Mouse (Mus musculus) mature B cell (primary cell): ENCODE measurements around the gene Ednrb.
"Not testable (repeated sequence)": the region's sequence is repeated elsewhere in the genome, so short reads cannot be mapped to it uniquely, and the experiment has no call there.

Experiments
- in situ Hi-C: fragments of 300-500 bp; cut with MboI; formaldehyde crosslinking; loops from 2 replicates; pipeline ENCODE4 v1.14.3; 2019

The Ednrb gene

DNA sequence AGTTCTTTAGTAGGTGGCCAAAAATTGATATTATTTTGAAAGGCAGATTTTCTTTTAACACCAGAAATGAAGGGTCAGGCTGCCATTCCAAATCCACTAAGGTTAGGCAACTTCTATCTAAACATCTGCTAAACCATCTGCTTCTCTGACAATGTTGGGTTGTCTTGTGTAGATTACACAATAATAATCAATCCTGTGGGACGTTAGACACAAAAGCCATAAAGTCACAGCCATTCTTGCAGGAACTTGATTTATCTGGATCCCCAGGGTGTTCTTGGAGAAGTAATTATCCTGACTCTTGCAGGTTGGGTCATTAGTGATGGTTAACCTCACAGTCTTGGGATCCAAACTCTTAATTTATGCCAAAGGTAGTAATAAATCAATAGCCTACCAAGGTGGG is 21.6 kb downstream of the Ednrb start:
- in situ Hi-C loops: no loop called here

DNA sequence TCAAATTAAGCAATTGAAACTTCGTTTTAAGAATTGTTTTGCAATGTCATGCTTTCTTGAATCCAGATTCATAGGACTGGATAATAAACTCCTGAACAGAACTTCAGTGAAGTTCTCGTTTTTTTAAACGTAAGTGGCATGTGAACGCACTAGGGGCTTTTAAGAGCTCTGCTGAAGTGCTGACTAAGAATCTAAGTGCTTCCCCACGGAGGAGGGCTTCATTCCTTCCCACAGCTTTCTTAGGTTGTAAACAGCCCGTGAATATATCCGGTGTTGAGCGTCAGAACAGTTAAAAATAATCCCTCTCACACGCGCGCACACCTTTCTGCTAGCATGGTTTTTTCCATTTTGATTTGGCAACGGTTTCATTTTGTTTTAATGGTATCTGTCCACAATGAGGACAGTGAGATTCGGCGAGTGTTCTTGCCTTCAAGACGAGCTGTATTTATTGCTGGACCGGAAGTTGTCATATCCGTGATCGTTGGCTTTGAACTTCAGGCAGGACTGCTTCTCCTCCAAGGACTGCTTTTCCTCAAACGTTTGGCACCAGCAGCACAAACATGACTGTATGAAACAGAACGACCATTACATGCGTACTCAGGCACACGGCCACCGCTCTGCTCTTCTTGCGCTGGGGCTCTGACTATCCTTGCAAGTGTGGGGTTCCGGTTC is 27.4 kb downstream of the Ednrb start:
- in situ Hi-C loops: no loop called here

DNA sequence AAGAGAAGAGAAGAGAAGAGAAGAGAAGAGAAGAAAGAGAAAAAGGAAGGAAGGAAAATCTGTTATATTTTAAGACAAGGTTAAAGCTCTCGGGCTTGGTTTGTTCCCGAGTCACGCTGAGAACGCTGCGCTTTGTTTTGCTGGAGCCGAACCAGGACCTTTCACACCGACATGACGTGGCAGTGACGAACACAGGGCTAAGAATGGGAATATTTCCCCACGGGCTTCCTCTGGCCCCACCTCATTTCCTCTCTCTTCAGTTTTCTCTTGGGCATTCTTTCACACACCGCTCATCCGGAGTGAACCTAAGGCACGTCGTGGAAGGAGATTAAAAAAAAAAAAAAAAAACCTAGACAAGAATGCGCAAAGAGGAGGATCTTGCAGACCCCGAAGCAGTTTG is 28.7 kb downstream of the Ednrb start:
- in situ Hi-C loops: no loop called here

DNA sequence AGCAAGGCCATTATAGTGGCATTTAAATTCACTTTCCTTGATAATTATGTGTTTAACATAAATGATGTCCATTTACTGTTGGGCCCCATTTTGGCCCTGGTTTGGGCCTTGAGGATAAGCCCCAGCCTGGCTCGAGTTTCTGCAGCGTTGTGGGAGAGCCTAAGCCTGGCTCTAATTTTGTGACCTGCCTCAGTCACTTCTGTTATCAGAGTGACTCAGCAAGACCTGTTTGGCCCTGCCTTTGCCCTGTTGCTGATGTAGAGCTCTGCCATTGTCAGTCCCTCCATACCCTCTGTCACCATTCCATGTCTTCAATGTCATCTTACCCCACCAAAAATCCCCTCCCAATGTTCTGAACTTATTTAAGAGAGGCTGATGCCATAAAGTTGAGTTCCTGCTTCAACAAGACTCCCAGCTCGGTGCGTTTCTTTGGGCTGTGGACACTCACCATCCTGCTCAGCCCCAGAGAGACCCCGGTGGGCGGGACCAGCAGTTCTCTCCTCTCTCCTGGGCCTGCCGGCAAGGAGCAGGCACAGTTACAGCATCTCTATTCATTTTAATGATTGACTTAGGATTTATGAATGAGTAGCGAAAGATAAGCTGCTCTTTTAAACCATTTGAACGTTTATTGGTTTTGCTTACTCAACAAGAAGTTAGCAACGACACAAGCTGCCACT is 30.0 kb downstream of the Ednrb start:
- in situ Hi-C loops: no loop called here

DNA sequence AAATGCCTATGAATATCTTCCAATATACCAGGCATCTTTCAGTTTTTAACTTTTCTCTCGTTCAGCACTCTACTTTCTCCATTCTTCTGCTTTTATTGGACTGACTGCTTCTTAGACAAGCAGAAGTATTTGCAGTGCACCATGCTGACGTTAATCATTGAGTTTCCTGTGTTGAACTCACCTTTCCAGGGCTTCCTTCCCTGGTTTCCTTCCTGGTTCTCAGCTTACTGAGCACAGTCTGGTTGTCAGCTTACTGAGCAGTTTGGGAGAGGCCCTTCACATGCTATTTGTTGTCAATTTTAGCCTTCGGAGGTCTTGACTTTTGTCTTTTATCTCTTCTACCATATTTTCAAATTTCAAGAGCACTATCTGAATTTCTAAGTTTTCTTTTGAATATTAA is 31.0 kb downstream of the Ednrb start:
- in situ Hi-C loops: no loop called here

GRCm38 (mm10) chr14:103811291-103811690 is 32.9 kb downstream of the Ednrb start:
- in situ Hi-C loops: no loop called here

GRCm38 (mm10) chr14:103803907-103804659 is 40.1 kb downstream of the Ednrb start:
- in situ Hi-C loops: no loop called here

DNA sequence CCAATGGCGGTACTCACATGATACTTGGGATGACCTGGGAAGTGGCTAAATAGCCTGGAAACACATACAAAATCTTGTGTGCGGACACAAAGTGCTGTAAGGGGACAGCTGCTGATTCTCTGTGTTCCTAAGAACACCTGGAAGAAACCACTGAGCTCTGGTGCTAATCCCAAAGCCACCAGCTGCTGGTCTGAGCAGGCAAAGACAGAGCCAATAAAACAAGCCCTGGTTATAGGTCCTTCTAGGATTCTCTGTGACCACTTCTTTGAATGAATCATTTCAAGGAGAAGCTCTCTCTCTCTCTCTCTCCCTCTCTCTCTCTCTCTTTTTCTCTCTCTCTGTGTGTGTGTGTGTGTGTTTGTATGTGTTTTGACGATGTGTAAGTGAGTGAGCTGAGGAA is 47.1 kb downstream of the Ednrb start:
- in situ Hi-C loops: no loop called here

- in situ Hi-C loops: no loop called here
Observed at GRCm38 (mm10) chr14:103795591-103795990, 48.6 kb downstream of the Ednrb start.

GRCm38 (mm10) chr14:103793409-103793808 is 50.8 kb downstream of the Ednrb start:
- in situ Hi-C loops: no loop called here

GRCm38 (mm10) chr14:103792726-103793125 is 51.5 kb downstream of the Ednrb start:
- in situ Hi-C loops: no loop called here

GRCm38 (mm10) chr14:103787547-103787946 is 56.7 kb downstream of the Ednrb start:
- in situ Hi-C loops: no loop called here

GRCm38 (mm10) chr14:103785096-103785965 is 58.9 kb downstream of the Ednrb start:
- in situ Hi-C loops: no loop called here

DNA sequence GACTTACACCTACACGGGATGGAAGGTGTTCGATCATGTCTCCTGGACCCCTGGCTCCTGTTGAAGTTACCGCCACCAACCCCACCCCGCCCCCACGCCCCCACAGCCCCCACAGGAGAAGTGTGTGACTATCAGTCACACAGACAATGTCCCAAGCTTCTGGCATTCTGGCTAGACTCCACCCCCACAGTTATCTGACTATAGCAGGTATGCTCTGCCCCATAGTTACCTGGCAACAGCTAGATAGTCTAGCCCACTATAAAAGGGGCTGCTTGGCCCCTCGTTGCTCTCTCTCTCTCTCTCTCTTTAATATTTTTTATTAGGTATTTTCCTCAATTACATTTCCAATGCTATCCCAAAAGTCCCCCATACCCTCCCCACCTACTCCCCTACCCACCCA is 63.9 kb downstream of the Ednrb start:
- in situ Hi-C loops: not testable (repeated sequence)

GRCm38 (mm10) chr14:103779276-103779675 is 64.9 kb downstream of the Ednrb start:
- in situ Hi-C loops: no loop called here

- in situ Hi-C loops: no loop called here
Observed at GRCm38 (mm10) chr14:103778533-103779151, 65.6 kb downstream of the Ednrb start.

GRCm38 (mm10) chr14:103778009-103778431 is 66.2 kb downstream of the Ednrb start:
- in situ Hi-C loops: no loop called here

GRCm38 (mm10) chr14:103777386-103777785 is 66.8 kb downstream of the Ednrb start:
- in situ Hi-C loops: no loop called here

- in situ Hi-C loops: no loop called here
Observed at GRCm38 (mm10) chr14:103769319-103770245, 74.6 kb downstream of the Ednrb start.

DNA sequence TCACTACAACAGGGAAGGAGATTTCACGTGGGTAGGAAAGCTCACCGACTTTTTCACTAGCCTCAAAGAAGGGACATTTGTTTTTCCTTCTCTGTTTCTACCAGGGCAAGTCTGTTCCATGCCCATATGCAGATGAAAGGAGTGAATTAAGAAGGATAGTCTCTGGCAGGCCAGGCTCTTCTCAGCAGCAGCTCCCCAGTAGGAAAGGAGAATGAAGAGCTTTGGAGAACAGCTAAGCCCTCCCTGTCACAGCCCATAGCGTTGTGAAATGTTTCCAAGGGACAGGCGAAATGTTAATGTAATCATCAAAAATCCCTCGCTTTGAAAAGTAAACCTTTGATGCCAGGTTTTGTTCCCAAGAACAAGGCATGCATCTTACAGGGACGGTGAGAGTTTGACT is 76.7 kb downstream of the Ednrb start:
- in situ Hi-C loops: no loop called here
